Mouse (Mus musculus): ENCODE data around the gene Fgfr3. TPM values are rescaled to one million over a fixed set of nuclear protein-coding genes. Genes with fewer than 3 reads are reported as not detected.

Fgfr3 gene
- polyA plus RNA-seq, 1 experiment, result 35.2 TPM

- WGBS, result 98% methylated on average over 5 of the region's 5 CpGs
- no peak overlapping the region for H3K27ac ChIP-seq (ENCODE audit: insufficient read depth, low read depth, low read length)
- peaks cover 11% of the 10 kb centered on the region for H3K4me1 ChIP-seq (ENCODE audit: control insufficient read depth, insufficient read depth, insufficient read length, low read length)
- peaks cover 11% of the 10 kb centered on the region for H3K27me3 ChIP-seq (ENCODE audit: control insufficient read depth, insufficient read depth, low read length)
- no peak for TF ChIP-seq CTCF (IDR thresholded peaks at IDR 0.05; ENCODE audit: extremely low read depth, insufficient read length, insufficient replicate concordance, low read depth, low read length)
- no peak for TF ChIP-seq POLR2A (IDR thresholded peaks at IDR 0.05; ENCODE audit: low read depth, low read length)
- no peaks in the 10 kb centered on the region for H3K36me3 ChIP-seq (ENCODE audit: control insufficient read depth, insufficient read depth, low read length)
- H3K4me3 ChIP-seq (ENCODE audit: low read depth, low read length), result no peak overlapping the region
Observed at GRCm38 (mm10) chr5:33698669-33699068, 22.8 kb upstream of the Fgfr3 start.

GRCm38 (mm10) chr5:33700010-33700409, 21.5 kb upstream of the Fgfr3 start:
- H3K27ac ChIP-seq (ENCODE audit: insufficient read depth, low read depth, low read length), result no peak overlapping the region
- no peak overlapping the region for H3K4me3 ChIP-seq (ENCODE audit: low read depth, low read length)
- WGBS, result 33% methylated on average over 13 of the region's 13 CpGs
- H3K36me3 ChIP-seq (ENCODE audit: control insufficient read depth, insufficient read depth, low read length), result no peaks in the 10 kb centered on the region
- H3K27me3 ChIP-seq (ENCODE audit: control insufficient read depth, insufficient read depth, low read length), result peaks cover 6% of the 10 kb centered on the region
- H3K4me1 ChIP-seq (ENCODE audit: control insufficient read depth, insufficient read depth, insufficient read length, low read length), result peaks cover 8% of the 10 kb centered on the region
- TF ChIP-seq POLR2A (IDR thresholded peaks at IDR 0.05; ENCODE audit: low read depth, low read length) (no peak), CTCF (IDR thresholded peaks at IDR 0.05; ENCODE audit: extremely low read depth, insufficient read length, insufficient replicate concordance, low read depth, low read length) (no peak)

GRCm38 (mm10) chr5:33701832-33702231, 19.6 kb upstream of the Fgfr3 start:
- no peak overlapping the region for H3K27ac ChIP-seq (ENCODE audit: insufficient read depth, low read depth, low read length)
- H3K4me3 ChIP-seq (ENCODE audit: low read depth, low read length), result no peak overlapping the region
- peaks cover 8% of the 10 kb centered on the region; the same call in 1 of the 2 replicates for H3K4me1 ChIP-seq (ENCODE audit: control insufficient read depth, insufficient read depth, insufficient read length, low read length)
- WGBS, result 91% methylated on average over 11 of the region's 11 CpGs
- TF ChIP-seq CTCF (IDR thresholded peaks at IDR 0.05; ENCODE audit: extremely low read depth, insufficient read length, insufficient replicate concordance, low read depth, low read length), result no peak
- TF ChIP-seq POLR2A (IDR thresholded peaks at IDR 0.05; ENCODE audit: low read depth, low read length), result no peak
- H3K36me3 ChIP-seq (ENCODE audit: control insufficient read depth, insufficient read depth, low read length), result no peaks in the 10 kb centered on the region
- no peaks in the 10 kb centered on the region; the same call in 1 of the 2 replicates for H3K27me3 ChIP-seq (ENCODE audit: control insufficient read depth, insufficient read depth, low read length)

- no peaks in the 10 kb centered on the region; the same call in 1 of the 2 replicates for H3K27me3 ChIP-seq (ENCODE audit: control insufficient read depth, insufficient read depth, low read length)
- TF ChIP-seq CTCF (IDR thresholded peaks at IDR 0.05; ENCODE audit: extremely low read depth, insufficient read length, insufficient replicate concordance, low read depth, low read length), result no peak
- no peak for TF ChIP-seq POLR2A (IDR thresholded peaks at IDR 0.05; ENCODE audit: low read depth, low read length)
- no peak overlapping the region for H3K27ac ChIP-seq (ENCODE audit: insufficient read depth, low read depth, low read length)
- H3K4me3 ChIP-seq (ENCODE audit: low read depth, low read length), result no peak overlapping the region
- H3K36me3 ChIP-seq (ENCODE audit: control insufficient read depth, insufficient read depth, low read length), result no peaks in the 10 kb centered on the region
- WGBS, result 86% methylated on average over 8 of the region's 8 CpGs
- peaks cover 8% of the 10 kb centered on the region; the same call in 1 of the 2 replicates for H3K4me1 ChIP-seq (ENCODE audit: control insufficient read depth, insufficient read depth, insufficient read length, low read length)
Observed at GRCm38 (mm10) chr5:33703999-33704398, 17.5 kb upstream of the Fgfr3 start.

- no peak overlapping the region for H3K4me3 ChIP-seq (ENCODE audit: low read depth, low read length)
- 72% methylated on average over 11 of the region's 11 CpGs for WGBS
- no peaks in the 10 kb centered on the region; the same call in 1 of the 2 replicates for H3K27me3 ChIP-seq (ENCODE audit: control insufficient read depth, insufficient read depth, low read length)
- no peak overlapping the region for H3K27ac ChIP-seq (ENCODE audit: insufficient read depth, low read depth, low read length)
- no peaks in the 10 kb centered on the region for H3K36me3 ChIP-seq (ENCODE audit: control insufficient read depth, insufficient read depth, low read length)
- peaks cover 5% of the 10 kb centered on the region; the same call in 1 of the 2 replicates for H3K4me1 ChIP-seq (ENCODE audit: control insufficient read depth, insufficient read depth, insufficient read length, low read length)
- no peak for TF ChIP-seq POLR2A (IDR thresholded peaks at IDR 0.05; ENCODE audit: low read depth, low read length)
- TF ChIP-seq CTCF (IDR thresholded peaks at IDR 0.05; ENCODE audit: extremely low read depth, insufficient read length, insufficient replicate concordance, low read depth, low read length), result no peak
Observed at GRCm38 (mm10) chr5:33704945-33705611, 16.4 kb upstream of the Fgfr3 start.

GRCm38 (mm10) chr5:33705612-33706349, 15.7 kb upstream of the Fgfr3 start:
- no peak overlapping the region for H3K4me3 ChIP-seq (ENCODE audit: low read depth, low read length)
- WGBS, result 75% methylated on average over 9 of the region's 9 CpGs
- no peaks in the 10 kb centered on the region for H3K27me3 ChIP-seq (ENCODE audit: control insufficient read depth, insufficient read depth, low read length)
- H3K36me3 ChIP-seq (ENCODE audit: control insufficient read depth, insufficient read depth, low read length), result no peaks in the 10 kb centered on the region
- TF ChIP-seq CTCF (IDR thresholded peaks at IDR 0.05; ENCODE audit: extremely low read depth, insufficient read length, insufficient replicate concordance, low read depth, low read length) (no peak), POLR2A (IDR thresholded peaks at IDR 0.05; ENCODE audit: low read depth, low read length) (no peak)
- H3K4me1 ChIP-seq (ENCODE audit: control insufficient read depth, insufficient read depth, insufficient read length, low read length), result peaks cover 5% of the 10 kb centered on the region; the same call in 1 of the 2 replicates
- H3K27ac ChIP-seq (ENCODE audit: insufficient read depth, low read depth, low read length), result no peak overlapping the region

- WGBS, result 85% methylated on average over 1 of the region's 1 CpGs
- H3K4me1 ChIP-seq (ENCODE audit: control insufficient read depth, insufficient read depth, insufficient read length, low read length), result peaks cover 5% of the 10 kb centered on the region; the same call in 1 of the 2 replicates
Observed at GRCm38 (mm10) chr5:33706350-33706629, 15.2 kb upstream of the Fgfr3 start.

More at GRCm38 (mm10) chr5:33706350-33706629, 15.2 kb upstream of the Fgfr3 start:
- Histone ChIP-seq H3K36me3 (ENCODE audit: control insufficient read depth, insufficient read depth, low read length) (no peaks in the 10 kb centered on the region), H3K27me3 (ENCODE audit: control insufficient read depth, insufficient read depth, low read length) (no peaks in the 10 kb centered on the region), H3K27ac (ENCODE audit: insufficient read depth, low read depth, low read length) (no peak overlapping the region), H3K4me3 (ENCODE audit: low read depth, low read length) (no peak overlapping the region)
- TF ChIP-seq CTCF (IDR thresholded peaks at IDR 0.05; ENCODE audit: extremely low read depth, insufficient read length, insufficient replicate concordance, low read depth, low read length) (no peak), POLR2A (IDR thresholded peaks at IDR 0.05; ENCODE audit: low read depth, low read length) (no peak)
